Mouse (Mus musculus) neural tube, embryonic 14.5 days (tissue): Measurements from ENCODE around the gene Heatr5b. TPM values are rescaled to one million over a fixed set of nuclear protein-coding genes. Genes with fewer than 3 reads are reported as not detected.

Experiments
- ATAC-seq: fragments of 200-750 bp; cut with Nextera tagmentation; 2 replicates; pipeline ENCODE4 v1.8.0; 2017; ENCODE audit warnings: low read depth, mild to moderate bottlenecking, moderate TSS enrichment, moderate library complexity
- H3K27ac ChIP-seq: fragments of 300-500 bp; sonication (generic); 2 replicates; pipeline ENCODE4 v1.5.1; 2014; ENCODE audit warnings: low read depth, mild to moderate bottlenecking, control low read depth, low read length, moderate library complexity, mixed read lengths
- H3K27me3 ChIP-seq: fragments of 300-500 bp; sonication (generic); 2 replicates; pipeline ENCODE4 v1.6.1; 2014; ENCODE audit warnings: low read length; ENCODE audit not compliant: control insufficient read depth, insufficient read depth
- H3K36me3 ChIP-seq: fragments of 300-500 bp; sonication (generic); 2 replicates; pipeline ENCODE4 v1.6.1; 2014; ENCODE audit warnings: low read length, mixed read lengths; ENCODE audit not compliant: control insufficient read depth, insufficient read depth
- H3K4me1 ChIP-seq: fragments of 300-500 bp; sonication (generic); 2 replicates; pipeline ENCODE4 v1.6.1; 2014; ENCODE audit warnings: low read length; ENCODE audit not compliant: control insufficient read depth, insufficient read depth
- H3K4me2 ChIP-seq: fragments of 300-500 bp; sonication (generic); 2 replicates; pipeline ENCODE4 v1.6.1; 2014; ENCODE audit warnings: mild to moderate bottlenecking, low read depth, low read length, control low read depth
- H3K4me3 ChIP-seq: fragments of 300-500 bp; sonication (generic); 2 replicates; pipeline ENCODE4 v1.5.1; 2014; ENCODE audit warnings: low read depth, low read length, control low read depth, mixed read lengths
- H3K9ac ChIP-seq: fragments of 300-500 bp; sonication (generic); replicated peaks from 2 replicates; pipeline ENCODE4 v1.6.1; 2014; ENCODE audit warnings: low read depth, mild to moderate bottlenecking, control low read depth, low read length, mixed read lengths
- H3K9me3 ChIP-seq: fragments of 300-500 bp; sonication (generic); 2 replicates; pipeline ENCODE4 v1.6.1; 2016; ENCODE audit warnings: low read length; ENCODE audit not compliant: control insufficient read depth
- WGBS: fragments of 180-500 bp; shearing (Covaris S2); extraction: QIAGEN DNeasy Blood & Tissue Kit; methylation state at CpG from one replicate; pipeline ENCODE4 v1.1.7; 2014; 5-methylcytosine and 5-hydroxymethylcytosine counted together
- polyA plus RNA-seq: library from polyadenylated mRNA; unstranded; fragments of >200 nt; fragmentation: Nextera tagmentation; extraction: Ambion mirVana; gene quantifications from 2 replicates; pipeline ENCODE4 v1.2.1, GENCODE M21; 2014

Gene Heatr5b
- polyA plus RNA-seq = 19.4 and 25.3 TPM in 2 replicates

DNA sequence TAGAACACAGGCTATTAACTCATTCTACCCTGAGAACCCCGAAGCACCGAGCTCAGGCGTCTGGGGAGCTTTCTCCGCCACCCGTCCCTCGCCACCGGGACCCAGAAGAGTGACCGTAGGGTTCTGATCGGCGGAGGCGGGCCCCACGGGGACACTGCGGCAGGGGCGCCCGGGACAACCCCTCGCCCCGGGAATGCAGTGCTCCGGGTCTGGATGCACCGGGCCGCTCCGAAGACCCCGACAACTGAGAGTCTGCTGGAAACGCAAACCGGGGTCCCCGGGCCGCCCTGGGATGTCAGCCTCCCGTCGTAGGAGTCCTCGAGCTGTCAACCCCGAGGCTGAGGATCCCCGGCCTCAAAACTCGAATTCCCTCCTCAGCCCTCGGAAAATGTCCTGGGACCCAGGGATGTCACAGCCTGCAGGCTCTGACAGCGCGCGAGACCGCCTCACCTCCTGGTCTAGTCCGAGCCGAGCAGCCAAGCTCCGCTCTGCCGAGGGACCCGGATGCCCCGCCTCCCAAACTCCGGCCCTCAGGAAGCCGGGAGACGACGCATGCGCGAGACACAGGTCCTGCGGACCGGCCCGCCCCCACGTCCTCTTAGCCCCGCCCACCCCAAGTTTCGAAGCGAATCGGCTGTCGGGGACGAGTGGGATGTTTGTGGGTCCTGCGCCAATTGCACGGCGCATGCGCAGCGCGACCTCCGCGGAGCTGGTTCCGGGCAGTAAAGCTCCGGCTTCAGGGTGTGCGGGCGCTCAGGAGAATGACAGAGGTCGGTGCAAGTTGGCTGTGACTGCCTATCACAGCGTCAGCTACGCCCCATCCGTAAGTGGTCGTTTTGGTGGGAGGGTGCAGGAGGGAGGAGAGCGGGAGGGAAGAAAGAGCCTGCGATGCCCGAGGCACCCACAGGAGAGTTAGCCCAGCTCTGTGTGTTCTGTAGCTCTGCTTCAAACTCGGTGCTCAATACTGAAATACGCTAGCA is at the start of gene Heatr5b, which contains the start of gene Gpatch11:
Heatr5b (minus strand) TSS at position 509 of the 980 bp plus-strand sequence.
Gpatch11 (plus strand) TSS at position 712 of the 980 bp plus-strand sequence.
- peak; percentile 99 for ATAC-seq
- Histone ChIP-seq H3K4me2 (peak within 1 kb of the TSS; percentile 81), H3K4me1 (peaks cover 5% of the 10 kb centered on the region; the same call in 1 of the 2 replicates)

DNA sequence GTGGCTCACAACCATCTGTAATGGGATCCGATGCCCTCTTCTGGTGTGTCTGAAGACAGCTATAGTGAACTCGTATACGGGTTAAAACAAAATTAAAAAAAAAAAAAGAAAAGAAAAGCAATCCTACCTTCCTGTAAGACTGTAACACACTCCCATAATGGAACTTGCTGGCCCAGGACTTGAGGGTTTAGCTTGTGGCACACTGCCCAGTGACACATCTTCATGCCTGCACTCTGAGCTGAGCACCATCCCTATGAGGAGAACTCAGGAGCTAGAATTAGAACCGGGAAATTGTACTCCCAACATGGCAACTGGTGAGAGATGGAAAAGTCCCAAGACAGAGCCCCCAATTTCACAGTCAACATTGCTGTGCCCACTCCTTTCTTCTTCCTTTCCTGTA is 48.1 kb upstream of the Heatr5b start:
- no peaks in the 10 kb centered on the region for H3K4me1 ChIP-seq
- H3K27me3 ChIP-seq = no peaks in the 10 kb centered on the region
- ATAC-seq = no peak
- no peaks in the 10 kb centered on the region for H3K36me3 ChIP-seq
- H3K9me3 ChIP-seq = no peaks in the 10 kb centered on the region
- H3K4me2 ChIP-seq = no peak overlapping the region
- H3K9ac ChIP-seq = no peak overlapping the region
- WGBS = 94% methylated on average over 4 of the region's 4 CpGs
- H3K4me3 ChIP-seq = no peak overlapping the region
- H3K27ac ChIP-seq = no peak overlapping the region

More for the DNA sequence above, at the start of gene Heatr5b, which contains the start of gene Gpatch11:
- Histone ChIP-seq H3K27ac (peak within 1 kb of the TSS; percentile 79), H3K27me3 (no peaks in the 10 kb centered on the region), H3K9me3 (no peaks in the 10 kb centered on the region), H3K4me3 (peak within 1 kb of the TSS; percentile 81), H3K9ac (peak within 1 kb of the TSS; percentile 89), H3K36me3 (peaks cover 16% of the 10 kb centered on the region)
- under 1% methylated on average over 79 of the region's 81 CpGs for WGBS

DNA sequence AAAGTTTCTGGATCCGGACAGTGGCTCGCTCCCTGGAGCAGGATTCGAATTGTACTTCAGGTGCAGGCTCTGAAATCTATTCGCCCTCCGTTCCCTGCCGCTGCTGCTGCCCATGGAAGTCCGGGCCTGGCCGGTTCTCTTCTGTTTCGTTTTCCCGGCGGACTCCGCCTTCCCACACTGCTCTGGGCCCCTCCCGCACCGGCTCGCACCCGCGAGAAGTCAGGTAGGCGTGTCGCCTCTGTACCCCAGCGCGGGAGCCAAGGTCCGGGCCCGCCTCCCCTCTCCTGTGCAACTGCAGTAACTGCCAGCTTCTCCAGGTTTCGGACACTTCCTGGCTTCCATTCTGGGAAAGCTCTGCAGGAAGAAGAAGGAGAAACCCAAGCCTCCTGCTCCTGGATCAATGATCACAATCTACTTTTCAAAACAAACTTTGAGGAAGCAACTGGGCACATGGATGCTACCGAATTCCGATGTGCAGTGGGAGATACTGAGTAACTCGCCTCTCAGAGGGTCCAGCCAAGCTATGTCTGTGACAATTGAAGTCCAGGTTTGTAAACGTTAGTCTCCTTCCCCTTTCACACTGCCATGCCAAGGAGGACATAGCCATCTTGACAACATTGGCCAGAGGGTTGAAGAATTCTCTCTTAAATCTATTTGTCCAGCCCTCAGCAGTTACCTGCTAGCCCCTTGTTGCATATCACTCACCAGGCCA is 47.4 kb upstream of the Heatr5b start, which contains the start of gene Eif2ak2:
Eif2ak2 (minus strand) TSS at position 173 of the 712 bp plus-strand sequence.
- peak; percentile 91 for ATAC-seq
- WGBS = 3% methylated on average over 28 of the region's 28 CpGs
- H3K27ac ChIP-seq = peak within 1 kb of the TSS; percentile 22; the same call in 1 of the 2 replicates
- H3K4me2 ChIP-seq = peak within 1 kb of the TSS; percentile 66
- peak within 1 kb of the TSS; percentile 36 for H3K4me3 ChIP-seq
- H3K9me3 ChIP-seq = no peaks in the 10 kb centered on the region
- H3K27me3 ChIP-seq = no peaks in the 10 kb centered on the region
- no peaks in the 10 kb centered on the region for H3K36me3 ChIP-seq
- H3K9ac ChIP-seq = peak within 1 kb of the TSS; percentile 47; the same call in 1 of the 2 replicates
- H3K4me1 ChIP-seq = no peaks in the 10 kb centered on the region

DNA sequence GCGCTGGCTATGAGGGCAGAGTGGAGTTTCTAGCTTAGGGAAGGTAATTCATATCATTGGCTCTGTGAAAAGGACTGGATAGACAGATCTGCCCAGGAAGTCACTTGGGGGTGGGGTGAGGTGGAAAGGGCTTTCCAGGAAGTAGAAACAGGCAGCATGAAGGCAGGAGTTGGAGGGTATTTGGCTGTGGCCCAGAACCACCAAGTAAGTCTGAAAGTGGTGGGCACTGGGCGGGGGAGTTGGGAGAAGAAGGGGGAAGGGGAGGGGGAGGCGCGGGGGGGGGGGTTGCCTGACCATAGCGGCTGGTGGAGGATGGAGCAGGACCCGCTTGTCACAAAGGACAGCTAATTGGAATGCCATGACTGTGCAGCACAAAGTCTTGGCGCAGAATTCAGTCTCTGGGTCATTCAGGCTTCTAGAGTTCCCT is 46.7 kb upstream of the Heatr5b start:
- Histone ChIP-seq H3K27me3 (no peaks in the 10 kb centered on the region), H3K9me3 (no peaks in the 10 kb centered on the region), H3K4me2 (peak overlapping the region; percentile 66), H3K4me3 (peak overlapping the region; percentile 36), H3K27ac (0 out of 2 replicates have a peak overlapping the region, but pooled peaks have one; percentile 22), H3K9ac (peak overlapping the region; percentile 47; the same call in 1 of the 2 replicates), H3K36me3 (no peaks in the 10 kb centered on the region), H3K4me1 (no peaks in the 10 kb centered on the region)
- ATAC-seq = peak; percentile 74
- WGBS = 17% methylated on average over 5 of the region's 7 CpGs

DNA sequence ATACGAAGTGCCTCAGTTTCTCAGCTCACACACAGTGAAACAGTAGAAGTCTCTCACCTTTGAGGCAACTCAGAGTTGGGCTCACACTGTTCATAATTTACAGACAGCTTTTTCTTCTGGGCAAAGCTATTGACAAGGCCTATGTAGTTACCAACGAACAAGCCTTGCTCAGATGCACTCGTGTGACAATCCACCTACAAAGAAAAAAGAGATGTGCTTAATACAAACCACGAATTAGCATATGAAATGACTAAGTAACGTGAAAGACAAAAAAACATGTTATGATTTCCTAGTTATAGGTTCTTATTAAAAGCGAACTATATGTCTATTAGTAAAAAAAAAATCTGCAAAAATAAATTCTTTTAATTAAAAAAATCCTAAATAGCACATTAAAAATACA is 38.7 kb upstream of the Heatr5b start:
- no peaks in the 10 kb centered on the region for H3K36me3 ChIP-seq
- no peak overlapping the region for H3K4me2 ChIP-seq
- H3K27ac ChIP-seq = no peak overlapping the region
- H3K27me3 ChIP-seq = no peaks in the 10 kb centered on the region
- WGBS = 90% methylated on average over 6 of the region's 6 CpGs
- no peaks in the 10 kb centered on the region for H3K4me1 ChIP-seq
- no peak overlapping the region for H3K4me3 ChIP-seq
- no peak for ATAC-seq
- no peak overlapping the region for H3K9ac ChIP-seq
- H3K9me3 ChIP-seq = no peaks in the 10 kb centered on the region

DNA sequence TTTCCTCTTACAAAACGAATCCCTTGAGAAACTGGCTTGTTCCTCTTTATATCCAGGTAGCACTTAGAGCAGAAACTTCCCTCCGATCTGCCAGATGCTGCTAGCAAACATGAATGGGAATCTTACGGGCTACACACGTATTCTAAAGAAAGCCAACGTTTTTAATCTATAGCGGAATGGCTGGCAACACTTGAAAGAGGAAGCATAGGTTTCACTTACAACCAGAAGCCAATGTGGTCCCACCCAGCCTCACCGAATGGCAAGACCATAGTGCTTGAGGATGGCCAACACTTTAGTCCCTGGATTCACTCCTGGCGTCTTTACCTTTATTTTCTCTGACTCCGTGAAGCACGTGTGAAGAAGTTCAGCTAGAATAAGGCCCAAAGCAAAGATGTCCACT is 21.1 kb upstream of the Heatr5b start:
- Histone ChIP-seq H3K4me3 (no peak overlapping the region), H3K9me3 (no peaks in the 10 kb centered on the region), H3K27me3 (no peaks in the 10 kb centered on the region), H3K27ac (no peak overlapping the region), H3K36me3 (no peaks in the 10 kb centered on the region), H3K4me1 (no peaks in the 10 kb centered on the region), H3K4me2 (no peak overlapping the region), H3K9ac (no peak overlapping the region)
- no peak for ATAC-seq
- 91% methylated on average over 10 of the region's 10 CpGs for WGBS

DNA sequence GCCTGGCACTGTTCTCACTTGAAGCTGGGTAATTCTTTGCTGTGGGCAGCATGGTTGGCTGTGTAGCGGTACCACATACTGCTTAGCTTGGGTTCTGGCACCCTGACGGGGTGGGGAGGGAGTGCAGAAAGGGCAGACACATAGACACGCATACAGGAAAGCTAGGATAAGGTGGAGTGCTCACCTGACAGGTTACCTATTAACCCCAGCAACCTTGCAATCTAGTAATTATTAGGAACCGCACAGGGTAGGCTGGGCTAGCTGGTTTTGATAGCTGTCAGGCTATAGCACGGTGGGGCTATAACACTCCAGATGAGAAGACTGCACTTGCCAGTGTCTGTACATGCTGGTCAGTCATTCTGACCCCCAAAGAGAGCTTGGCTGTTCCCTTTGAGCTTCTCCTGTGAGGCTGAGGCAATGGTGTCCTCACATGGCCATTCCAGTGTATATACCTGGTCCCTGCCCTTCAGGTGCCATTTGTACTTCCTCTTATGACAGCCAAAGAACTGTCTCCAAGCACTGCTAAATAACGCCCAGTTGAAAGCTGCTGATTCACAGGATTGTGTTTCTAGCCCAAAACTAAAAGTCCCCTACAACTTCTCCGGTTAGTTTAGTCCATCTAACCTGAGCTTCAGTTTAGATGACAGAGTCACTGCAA is 7.2 kb upstream of the Heatr5b start:
- H3K36me3 ChIP-seq = peaks cover 54% of the 10 kb centered on the region
- no peak for ATAC-seq
- no peak overlapping the region for H3K9ac ChIP-seq
- H3K4me3 ChIP-seq = no peak overlapping the region
- no peaks in the 10 kb centered on the region for H3K27me3 ChIP-seq
- no peaks in the 10 kb centered on the region for H3K4me1 ChIP-seq
- no peaks in the 10 kb centered on the region for H3K9me3 ChIP-seq
- H3K27ac ChIP-seq = no peak overlapping the region
- WGBS = 93% methylated on average over 7 of the region's 7 CpGs
- H3K4me2 ChIP-seq = no peak overlapping the region

DNA sequence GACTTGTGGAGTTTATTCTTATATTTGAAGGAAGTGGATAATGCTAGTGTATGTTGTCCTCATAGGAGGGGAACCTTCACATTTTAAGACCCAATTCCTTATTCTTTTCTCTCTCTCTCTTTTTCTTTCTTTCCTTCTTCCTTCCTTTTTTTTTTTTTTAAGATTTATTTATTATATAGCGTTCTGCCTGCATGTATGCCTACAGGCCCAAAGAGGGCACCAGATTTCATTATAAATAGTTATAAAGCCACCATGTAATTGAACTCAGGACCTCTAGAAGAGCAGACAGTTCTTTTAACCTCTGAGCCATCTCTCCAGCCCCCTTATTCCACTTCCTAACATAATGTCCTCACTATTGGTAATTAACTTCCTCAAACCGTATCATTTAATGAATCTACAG is 892 bp upstream of the Heatr5b start:
- WGBS = 20% methylated on average over 2 of the region's 2 CpGs
- H3K9me3 ChIP-seq = no peaks in the 10 kb centered on the region
- peak overlapping the region; percentile 89; the same call in 1 of the 2 replicates for H3K9ac ChIP-seq
- peak overlapping the region; percentile 81 for H3K4me2 ChIP-seq
- peak overlapping the region; percentile 56; the same call in 1 of the 2 replicates for H3K27ac ChIP-seq
- no peak for ATAC-seq
- H3K4me3 ChIP-seq = peak overlapping the region; percentile 81
- peaks cover 13% of the 10 kb centered on the region for H3K36me3 ChIP-seq
- H3K27me3 ChIP-seq = no peaks in the 10 kb centered on the region
- H3K4me1 ChIP-seq = peaks cover 5% of the 10 kb centered on the region; the same call in 1 of the 2 replicates
